Mouse (Mus musculus) bone marrow, adult 2 months (tissue): ENCODE measurements around the gene Tcf12. TPM values are rescaled to one million over a fixed set of nuclear protein-coding genes. Genes with fewer than 3 reads are reported as not detected.

Experiments used
- H3K27ac ChIP-seq: fragments of 200-500 bp; 2 replicates; pipeline ENCODE4 v1.5.1; 2012; ENCODE audit warnings: low read depth, mild to moderate bottlenecking, control low read depth, inconsistent platforms, low read length; ENCODE audit not compliant: control insufficient read depth, poor library complexity, insufficient read depth
- H3K4me1 ChIP-seq: fragments of 200-500 bp; 2 replicates; pipeline ENCODE4 v1.6.1; 2011; ENCODE audit warnings: low read length; ENCODE audit not compliant: control insufficient read depth, insufficient read depth
- H3K4me3 ChIP-seq: fragments of 200-500 bp; replicated peaks from 2 replicates; pipeline ENCODE3; 2011; ENCODE audit warnings: mild to moderate bottlenecking, low read depth, low read length, control low read depth; ENCODE audit not compliant: control insufficient read depth
- CTCF ChIP-seq: fragments of 200-500 bp; IDR thresholded peaks from 2 replicates; pipeline ENCODE4 v1.5.1; 2011; ENCODE audit warnings: low read length, control low read depth; ENCODE audit not compliant: control insufficient read depth, insufficient read depth
- POLR2A ChIP-seq: fragments of 200-500 bp; IDR thresholded peaks from 2 replicates; pipeline ENCODE4 v1.6.1; 2011; ENCODE audit warnings: low read depth, mild to moderate bottlenecking, control low read depth, low read length, borderline replicate concordance; ENCODE audit not compliant: control insufficient read depth
- WGBS: fragments of 180-500 bp; shearing (Covaris S2); methylation state at CpG from one replicate; pipeline ENCODE4 v1.1.7; 2018; 5-methylcytosine and 5-hydroxymethylcytosine counted together
- polyA plus RNA-seq: library from polyadenylated mRNA; stranded (reverse); fragments of >200 nt; gene quantifications from 2 replicates; pipeline ENCODE4 v1.2.4, GENCODE M21; 2011; ENCODE audit warnings: low replicate concordance; ENCODE audit not compliant: missing spikeins, insufficient read depth, insufficient read length

Tcf12 gene
- polyA plus RNA-seq, 1 experiment = 11.7 TPM

DNA sequence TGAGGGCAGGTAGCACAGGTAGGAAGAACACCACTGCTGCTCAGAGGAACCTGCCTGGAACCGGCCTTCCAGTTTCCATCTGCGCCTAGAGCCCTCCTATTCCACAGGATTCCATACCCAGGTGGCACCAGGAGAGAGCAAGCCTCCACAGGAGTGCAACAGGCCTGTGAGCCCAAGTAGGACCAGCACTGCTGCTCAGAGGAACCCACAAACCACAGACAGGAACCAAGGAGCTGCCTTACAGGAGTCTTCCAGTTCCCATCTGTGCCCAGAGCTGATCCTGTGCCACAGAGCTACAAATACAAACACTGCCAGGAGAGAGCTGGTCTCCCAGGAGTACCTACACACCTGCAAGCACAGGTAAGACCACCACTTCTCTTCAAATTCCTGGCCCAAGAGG, 125.0 kb downstream of the Tcf12 start:
- no peak overlapping the region for H3K27ac ChIP-seq
- TF ChIP-seq CTCF (no peak), POLR2A (no peak)
- H3K4me3 ChIP-seq = no peak overlapping the region
- no peaks in the 10 kb centered on the region for H3K4me1 ChIP-seq
- WGBS = 91% methylated on average over 2 of the region's 2 CpGs

DNA sequence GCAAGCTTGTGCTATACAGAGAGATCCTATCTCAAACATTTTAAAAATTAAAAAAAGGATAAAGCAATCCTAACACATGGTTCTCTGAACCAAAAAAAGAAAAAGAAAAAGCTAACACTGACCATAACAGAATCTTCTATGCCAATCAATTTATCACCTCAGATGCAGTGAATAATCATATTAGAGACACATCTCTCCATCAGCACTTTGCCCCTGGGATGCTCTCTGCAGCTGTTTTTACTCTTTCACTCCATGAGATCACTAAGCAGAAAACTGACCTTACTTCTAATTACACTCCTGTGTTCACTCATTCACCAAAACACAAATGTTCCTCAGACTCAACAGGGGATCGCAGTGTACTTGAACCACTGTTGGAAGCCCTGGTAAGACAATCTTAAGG, 128.8 kb downstream of the Tcf12 start:
- 88% methylated on average over 1 of the region's 1 CpGs for WGBS
- TF ChIP-seq CTCF (no peak), POLR2A (no peak)
- H3K27ac ChIP-seq = no peak overlapping the region
- peaks cover 1% of the 10 kb centered on the region; the same call in 1 of the 2 replicates for H3K4me1 ChIP-seq
- H3K4me3 ChIP-seq = no peak overlapping the region

GRCm38 (mm10) chr9:71981071-71981470, 130.6 kb downstream of the Tcf12 start:
- Histone ChIP-seq H3K27ac (no peak overlapping the region), H3K4me3 (no peak overlapping the region), H3K4me1 (peaks cover 2% of the 10 kb centered on the region)
- no peak for TF ChIP-seq CTCF
- TF ChIP-seq POLR2A = no peak
- 88% methylated on average over 3 of the region's 3 CpGs for WGBS

DNA sequence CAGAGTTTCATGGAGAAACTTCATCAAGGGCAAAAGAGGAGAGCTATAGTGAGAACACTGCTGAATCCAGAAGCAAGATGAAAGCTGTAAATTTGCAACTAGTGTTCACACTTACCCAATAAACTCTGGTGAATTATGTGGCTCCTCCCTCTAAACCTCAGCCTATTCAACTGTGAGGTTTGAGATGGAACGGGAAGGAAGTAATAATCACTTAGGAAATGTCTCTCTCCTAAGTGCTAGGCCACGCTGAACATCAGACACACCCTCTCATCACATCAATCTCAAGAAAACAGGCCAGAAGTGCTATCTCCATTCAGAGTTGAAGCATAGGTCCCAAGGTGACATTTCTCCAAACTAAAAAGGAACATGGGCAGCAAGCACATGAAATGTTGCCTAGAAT, 131.1 kb downstream of the Tcf12 start:
- Histone ChIP-seq H3K4me3 (no peak overlapping the region), H3K4me1 (peaks cover 3% of the 10 kb centered on the region), H3K27ac (no peak overlapping the region)
- TF ChIP-seq POLR2A = no peak
- TF ChIP-seq CTCF = no peak
- 7% methylated on average over 2 of the region's 2 CpGs for WGBS

DNA sequence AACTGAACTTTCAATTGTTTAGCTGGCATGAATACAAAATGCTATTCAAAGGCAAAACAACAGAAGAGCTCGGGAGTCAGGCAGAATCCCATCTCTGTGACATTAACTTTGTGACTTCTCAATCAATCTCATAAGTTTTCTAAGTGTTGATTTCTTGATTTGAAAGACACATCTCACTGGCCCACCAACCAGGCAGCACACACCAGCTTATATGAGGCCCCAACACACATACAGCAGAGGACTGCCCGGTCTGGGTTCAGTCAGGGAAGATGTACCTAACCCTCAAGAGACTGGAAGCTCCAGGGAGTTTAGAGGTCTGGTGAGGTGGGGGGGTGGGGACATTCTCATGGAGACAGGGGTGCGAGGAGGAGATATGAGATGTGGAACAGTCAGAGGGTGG, 132.8 kb downstream of the Tcf12 start:
- Histone ChIP-seq H3K27ac (no peak overlapping the region), H3K4me1 (peaks cover 3% of the 10 kb centered on the region), H3K4me3 (no peak overlapping the region)
- no peak for TF ChIP-seq POLR2A
- TF ChIP-seq CTCF = no peak
- WGBS = 74% methylated on average over 3 of the region's 3 CpGs

DNA sequence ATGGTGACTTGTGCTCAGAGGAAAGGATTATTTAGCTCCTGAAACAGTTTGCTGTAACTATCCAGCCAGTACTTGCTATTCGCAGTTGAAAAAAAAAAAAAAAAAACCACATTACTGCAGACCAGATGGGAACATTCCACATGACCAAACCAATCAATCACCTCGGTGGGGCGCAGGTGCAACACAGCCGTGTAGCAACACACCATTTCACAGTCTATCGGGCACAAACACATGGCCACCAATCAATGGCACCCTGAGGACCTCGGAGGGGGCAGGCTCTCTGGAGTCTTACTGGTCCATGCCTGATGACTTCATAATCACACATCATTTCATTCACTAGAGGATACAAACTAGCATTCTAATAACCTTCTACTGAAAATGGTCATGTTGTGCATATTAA, 135.6 kb downstream of the Tcf12 start:
- Histone ChIP-seq H3K27ac (no peak overlapping the region), H3K4me3 (no peak overlapping the region), H3K4me1 (peaks cover 2% of the 10 kb centered on the region)
- TF ChIP-seq POLR2A (no peak), CTCF (no peak)
- WGBS = 7% methylated on average over 6 of the region's 6 CpGs

DNA sequence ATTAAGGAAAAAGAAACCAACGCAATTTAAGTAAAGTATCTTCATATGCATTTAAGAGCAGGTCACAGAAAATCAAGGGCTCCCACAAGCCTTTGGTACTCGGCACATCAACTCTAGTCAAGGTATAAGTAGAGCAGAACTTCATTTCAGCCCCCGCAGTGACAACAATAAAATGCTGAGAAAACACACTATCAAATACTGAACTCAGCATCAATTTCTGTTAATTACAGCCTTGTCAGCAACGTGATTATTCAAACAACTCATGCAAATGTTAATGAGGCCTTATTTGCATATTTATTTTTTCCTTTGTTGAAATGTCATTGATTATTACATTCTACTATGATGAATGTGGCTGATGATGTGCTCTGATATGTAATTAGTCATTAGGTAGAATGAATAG, 136.5 kb downstream of the Tcf12 start:
- WGBS = 78% methylated on average over 4 of the region's 4 CpGs
- Histone ChIP-seq H3K4me3 (no peak overlapping the region), H3K4me1 (peaks cover 2% of the 10 kb centered on the region), H3K27ac (no peak overlapping the region)
- TF ChIP-seq CTCF = no peak
- TF ChIP-seq POLR2A = no peak

- no peak for TF ChIP-seq CTCF
- no peak for TF ChIP-seq POLR2A
- no peak overlapping the region for H3K4me3 ChIP-seq
- H3K27ac ChIP-seq = no peak overlapping the region
- peaks cover 2% of the 10 kb centered on the region for H3K4me1 ChIP-seq
- 27% methylated on average over 2 of the region's 2 CpGs for WGBS
Observed at GRCm38 (mm10) chr9:71974541-71974959, 137.1 kb downstream of the Tcf12 start.

DNA sequence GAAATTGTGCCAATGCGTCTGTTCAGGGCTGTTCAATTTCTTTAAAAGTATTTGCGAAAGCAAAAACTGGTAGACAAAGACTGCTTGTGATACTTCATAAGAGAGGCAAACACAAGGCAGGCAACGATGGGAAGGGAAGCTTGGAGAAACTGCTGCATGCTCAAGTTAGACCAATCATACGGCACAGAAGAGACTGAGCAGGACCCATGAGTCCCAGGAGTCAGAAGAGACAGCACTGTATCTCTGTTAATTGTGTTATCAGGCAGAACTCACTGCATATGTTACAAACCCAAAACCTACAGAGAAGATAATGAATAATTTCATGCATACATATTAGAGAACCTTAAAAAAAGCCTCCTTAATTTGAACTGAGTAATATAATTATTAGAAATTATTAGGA, 147.6 kb downstream of the Tcf12 start:
- H3K27ac ChIP-seq = no peak overlapping the region
- 75% methylated on average over 4 of the region's 4 CpGs for WGBS
- no peak overlapping the region for H3K4me3 ChIP-seq
- TF ChIP-seq CTCF (no peak), POLR2A (no peak)
- H3K4me1 ChIP-seq = no peaks in the 10 kb centered on the region

GRCm38 (mm10) chr9:71960026-71960396, 151.7 kb downstream of the Tcf12 start:
- H3K27ac ChIP-seq = no peak overlapping the region
- H3K4me3 ChIP-seq = no peak overlapping the region
- no peak for TF ChIP-seq CTCF
- TF ChIP-seq POLR2A = no peak
- H3K4me1 ChIP-seq = no peaks in the 10 kb centered on the region
